Mouse (Mus musculus): ENCODE results near the gene Glo1. TPM values are rescaled to one million over a fixed set of nuclear protein-coding genes. Genes with fewer than 3 reads are reported as not detected.
A peak's percentile ranks its signal among the peaks of the same experiment; 100 is the strongest.

Gene Glo1
- total RNA-seq, 2 experiments from 2014 or later, result 131 to 145 TPM

DNA sequence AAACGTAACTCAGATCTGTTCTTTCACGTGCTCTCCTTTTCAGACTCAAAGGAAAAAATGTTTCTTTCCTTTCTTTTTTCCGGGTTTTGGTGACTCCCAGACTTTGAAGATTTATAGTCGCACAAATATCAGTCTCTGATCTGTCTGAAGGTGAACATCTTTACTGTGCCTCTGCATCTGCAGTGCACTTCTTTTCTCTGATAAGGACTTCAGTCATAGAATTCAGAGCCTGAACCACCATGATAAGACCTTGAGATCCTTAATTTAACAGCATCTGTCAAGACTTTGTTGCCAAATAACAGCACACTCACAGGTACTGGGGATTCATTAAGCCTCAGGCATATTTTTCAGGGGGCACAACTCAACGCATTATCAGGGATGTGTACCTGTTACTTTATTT lies 10.5 kb downstream of the Glo1 start:
- no peak for DNase-seq (ENCODE audit: low spot score in 2 of 2)

DNA sequence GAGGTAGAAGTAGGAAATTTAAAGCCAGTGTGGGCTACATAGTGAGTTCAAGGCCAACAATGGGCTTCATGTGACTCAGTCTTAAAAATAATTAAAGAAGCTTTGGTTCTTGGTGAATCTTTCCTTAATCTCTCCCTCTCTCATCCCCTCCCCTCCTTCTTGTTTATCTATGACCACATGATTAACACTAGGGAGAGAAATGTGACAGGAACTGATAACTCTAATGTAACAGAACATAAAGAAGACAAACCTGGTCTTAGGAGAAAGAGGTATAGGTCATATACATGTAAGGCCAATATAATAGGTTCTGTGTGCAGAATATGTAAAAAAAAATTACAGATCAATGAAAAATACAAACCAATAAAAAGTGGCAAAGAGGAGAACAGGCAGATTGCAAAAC lies 13.3 kb downstream of the Glo1 start:
- DNase-seq (ENCODE audit: low spot score in 2 of 2), result no peak

DNA sequence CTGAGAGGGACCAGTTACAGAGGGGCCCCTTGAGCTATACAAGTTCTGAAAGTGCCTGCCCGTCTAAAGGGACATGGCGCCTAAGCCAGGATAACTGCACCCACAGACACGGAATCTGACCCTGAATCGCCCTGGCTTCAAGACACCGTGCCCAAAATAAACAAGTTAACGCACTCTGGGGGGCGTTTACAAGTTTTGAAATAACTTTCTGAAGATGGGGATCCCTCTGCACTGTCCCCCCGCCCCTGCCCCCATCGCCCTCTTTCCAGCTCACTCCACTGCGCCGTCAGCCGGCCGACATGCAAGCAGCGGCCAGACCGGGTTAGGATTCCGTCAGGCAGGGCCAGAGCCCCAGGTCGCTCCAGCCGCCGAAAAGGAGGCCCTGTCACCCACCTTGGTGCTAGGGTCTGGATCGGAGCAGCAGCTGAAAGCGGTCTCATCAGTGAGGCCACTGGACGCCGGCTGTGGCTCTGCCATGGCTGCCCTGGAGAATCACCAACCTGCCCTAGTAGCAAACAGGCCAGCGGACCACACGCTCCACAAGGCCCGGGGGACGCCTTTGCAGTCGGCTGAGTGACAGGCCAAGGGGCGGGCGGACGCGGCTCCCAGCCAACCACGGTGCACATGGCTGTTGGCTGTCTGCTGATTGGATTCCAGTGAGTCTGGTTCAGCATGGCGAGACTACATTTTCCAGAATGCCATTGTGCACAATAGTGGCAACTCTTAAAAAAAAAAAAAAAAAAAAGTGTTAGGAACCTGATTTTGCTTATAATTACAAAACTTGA lies 14.4 kb downstream of the Glo1 start:
- peak; percentile 99 to 100 for DNase-seq (ENCODE audit: low spot score in 2 of 2)

DNA sequence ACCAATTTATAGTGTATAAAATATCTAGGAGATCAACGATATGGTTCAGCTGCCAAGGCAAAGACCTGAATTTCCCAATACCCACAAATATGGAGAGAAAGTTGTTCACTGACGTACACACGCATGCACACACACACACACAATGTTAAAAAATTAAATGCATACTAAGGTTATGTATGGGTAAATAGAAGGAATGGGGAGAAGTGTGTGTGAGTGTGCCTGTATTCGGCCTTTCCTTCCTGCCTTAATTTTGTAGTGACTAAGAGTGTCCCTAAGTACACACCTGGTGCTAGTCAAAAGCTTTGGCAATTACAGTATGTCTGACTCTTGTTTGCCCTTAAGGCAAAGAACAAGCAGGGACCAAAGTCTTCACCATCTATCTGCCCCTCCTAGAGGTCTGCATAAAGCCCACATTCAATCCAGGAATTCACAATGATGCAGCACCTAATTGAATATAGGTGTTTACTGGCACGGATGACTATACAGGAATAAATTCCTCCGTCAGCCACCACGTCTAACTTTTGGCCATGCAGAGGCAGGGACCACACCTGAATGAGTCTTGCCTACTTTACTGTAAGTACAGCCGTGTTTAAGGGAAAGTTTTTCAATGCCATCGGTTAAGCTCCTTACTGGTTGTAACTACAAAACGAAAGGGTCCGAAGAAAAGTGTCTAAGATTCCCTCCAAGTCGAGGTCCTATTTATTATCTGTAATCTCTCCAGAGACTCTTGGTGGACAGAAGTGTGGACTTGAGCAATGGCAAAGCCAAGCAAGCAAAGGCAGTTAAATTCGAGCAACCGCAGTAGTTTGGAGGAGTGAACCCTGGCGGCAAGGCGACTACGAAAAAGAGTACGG lies 15.2 kb downstream of the Glo1 start:
- DNase-seq (ENCODE audit: low spot score in 2 of 2), result no peak

DNA sequence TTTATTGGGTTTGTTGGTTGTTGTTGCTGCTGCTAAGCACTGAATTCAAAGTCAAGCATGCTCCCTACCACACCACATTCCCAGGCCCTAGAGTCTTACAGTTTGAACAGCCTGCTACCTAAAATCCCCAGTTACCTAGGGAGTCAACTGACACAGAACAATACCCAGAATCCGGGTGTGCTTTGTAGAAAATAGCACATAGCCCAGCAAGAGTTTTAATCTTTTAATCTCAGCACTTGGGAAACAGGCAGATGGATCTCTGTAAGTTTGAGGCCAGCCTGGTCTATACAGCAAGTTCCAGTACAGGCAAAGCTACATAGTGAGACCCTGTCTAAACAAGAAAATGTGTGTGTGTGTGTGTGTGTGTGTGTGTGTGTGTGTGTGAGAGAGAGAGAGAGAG lies 15.9 kb downstream of the Glo1 start:
- DNase-seq (ENCODE audit: low spot score in 2 of 2), result no peak

DNA sequence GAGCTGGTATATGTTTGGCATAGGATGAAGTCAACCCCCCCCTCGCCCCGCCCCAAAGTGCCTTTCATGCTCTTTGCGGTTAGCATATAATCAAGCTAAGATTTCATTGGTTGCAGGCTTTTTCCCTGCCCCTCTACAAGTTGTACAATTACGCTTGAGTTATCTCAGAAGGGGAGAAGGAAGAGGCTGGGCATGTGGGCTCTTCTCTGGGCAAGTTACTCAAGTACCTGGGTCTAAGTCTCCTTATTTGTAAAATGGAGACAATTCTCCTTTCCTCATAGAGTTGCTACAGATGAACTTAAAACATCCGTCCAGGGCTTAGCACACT lies 16.7 kb downstream of the Glo1 start:
- no peak for DNase-seq (ENCODE audit: low spot score in 2 of 2)

DNA sequence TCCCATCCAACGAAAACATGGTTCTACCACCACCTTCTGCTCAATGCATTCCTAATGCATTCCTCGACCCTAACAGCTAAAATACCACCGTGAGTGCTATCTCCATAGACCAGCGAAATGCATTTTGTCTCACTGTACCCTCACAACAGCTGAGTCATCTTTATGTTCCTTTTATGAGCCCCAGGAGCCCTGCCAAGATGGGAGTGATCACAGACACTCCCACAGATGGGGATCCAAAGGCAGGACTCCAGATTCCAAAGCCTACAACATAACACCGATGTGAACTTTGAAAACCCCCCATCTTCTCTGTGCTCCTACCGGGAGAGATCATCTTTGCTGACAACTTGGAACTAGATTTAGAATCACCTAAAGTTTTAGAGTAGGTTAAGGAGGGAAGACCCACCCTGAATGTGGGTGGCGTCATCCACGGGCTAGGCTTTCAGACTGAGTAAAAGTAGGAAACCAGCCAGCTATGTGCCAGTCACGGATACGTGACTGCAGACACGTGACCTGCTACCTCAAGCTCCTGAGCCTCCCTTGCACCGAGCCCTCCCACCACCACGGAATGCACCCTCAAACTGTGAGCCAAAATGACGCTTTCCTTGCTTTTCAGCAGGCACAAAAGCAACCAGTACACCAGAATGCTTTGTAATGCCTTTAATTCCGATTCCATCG lies 17.2 kb downstream of the Glo1 start:
- no peak for DNase-seq (ENCODE audit: low spot score in 2 of 2)

DNA sequence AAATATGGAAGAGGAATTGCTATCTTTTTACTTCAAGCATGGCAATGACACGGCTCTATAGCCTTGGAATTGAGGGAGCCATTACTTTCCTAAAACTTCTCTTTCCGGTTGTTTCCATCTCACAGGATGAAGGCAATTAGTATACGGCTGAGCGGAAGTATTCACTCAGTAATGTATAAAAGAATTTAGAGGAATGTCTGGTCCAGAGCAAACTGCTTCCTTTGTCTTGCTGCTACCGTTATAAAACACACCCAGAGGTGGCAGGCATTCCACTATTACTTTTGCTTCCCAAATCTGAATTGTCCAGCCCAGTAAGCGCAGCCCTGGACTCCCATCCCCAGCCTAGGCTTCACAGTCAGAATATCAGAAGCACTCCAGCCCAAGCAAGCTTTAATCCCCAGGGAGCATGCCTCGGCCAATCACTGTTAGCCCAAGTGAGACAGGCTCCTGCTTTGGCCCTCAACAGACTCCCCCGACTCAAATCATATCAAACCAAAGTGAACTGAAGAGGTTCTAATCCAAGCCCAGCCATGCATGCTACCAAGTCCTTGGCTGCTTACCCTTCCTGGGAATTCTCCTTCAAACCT lies 18.7 kb downstream of the Glo1 start:
- no peak for DNase-seq (ENCODE audit: low spot score in 2 of 2)

DNA sequence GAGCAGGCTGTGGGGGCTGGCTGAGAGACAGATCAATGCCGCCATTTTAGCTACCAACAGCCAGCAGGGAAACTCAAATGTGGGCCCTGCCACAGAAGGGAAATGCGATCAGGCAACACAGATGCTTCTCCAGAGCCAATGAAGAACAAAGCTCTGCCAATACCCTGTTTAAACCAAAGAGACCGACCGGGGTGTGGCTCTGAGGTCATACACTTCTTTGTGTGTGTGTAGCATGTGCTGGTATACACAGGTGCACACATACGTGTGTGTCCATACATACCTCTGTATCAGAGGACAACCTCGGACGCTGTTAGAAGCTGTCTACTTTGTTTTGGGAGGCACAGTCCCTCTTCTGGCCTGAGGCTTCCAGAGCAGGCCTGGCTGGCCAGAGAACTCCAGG lies 19.3 kb downstream of the Glo1 start:
- no peak for DNase-seq (ENCODE audit: low spot score in 2 of 2)

DNA sequence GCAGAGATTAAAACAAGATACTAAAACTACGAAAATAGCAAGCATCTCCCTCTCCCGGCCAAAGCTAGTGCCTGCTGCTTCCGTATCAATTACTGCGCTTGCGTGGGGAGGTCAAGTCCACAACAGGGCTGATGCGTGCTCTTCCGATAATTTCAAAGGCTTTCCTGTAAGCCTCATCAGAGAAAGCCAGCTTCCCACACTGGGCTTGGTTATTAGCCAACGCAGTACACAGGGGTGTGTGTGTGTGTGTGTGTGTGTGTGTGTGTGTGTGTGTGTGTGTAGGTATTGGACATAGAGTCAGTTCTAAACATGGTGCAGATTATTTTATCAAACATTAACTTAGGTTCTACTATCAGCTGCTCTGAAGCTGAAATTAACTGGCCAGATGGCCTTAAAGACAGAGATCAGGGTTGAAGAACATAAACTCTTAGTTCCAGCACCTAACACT lies 20.0 kb downstream of the Glo1 start:
- DNase-seq (ENCODE audit: low spot score in 2 of 2), result no peak

DNA sequence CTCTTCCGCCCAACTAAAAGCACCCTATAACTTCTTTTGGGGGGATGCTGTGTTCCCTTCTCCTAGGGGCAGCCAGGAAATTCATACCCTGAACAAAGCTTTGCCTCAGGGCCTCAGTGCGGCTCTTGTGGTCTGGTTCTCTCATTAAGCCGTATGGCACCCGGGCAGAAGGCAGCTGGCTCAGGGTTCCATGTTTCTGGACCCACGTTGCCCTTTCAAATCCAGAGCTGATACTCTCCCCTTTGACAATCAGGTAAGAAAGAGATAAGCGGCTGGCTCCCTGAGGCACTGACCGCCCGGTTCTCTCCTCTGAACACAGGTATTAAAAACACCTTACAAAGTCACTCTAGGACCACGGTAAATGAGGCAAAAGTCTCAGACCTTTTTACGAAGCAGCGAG lies 20.5 kb downstream of the Glo1 start:
- DNase-seq (ENCODE audit: low spot score in 2 of 2), result no peak

DNA sequence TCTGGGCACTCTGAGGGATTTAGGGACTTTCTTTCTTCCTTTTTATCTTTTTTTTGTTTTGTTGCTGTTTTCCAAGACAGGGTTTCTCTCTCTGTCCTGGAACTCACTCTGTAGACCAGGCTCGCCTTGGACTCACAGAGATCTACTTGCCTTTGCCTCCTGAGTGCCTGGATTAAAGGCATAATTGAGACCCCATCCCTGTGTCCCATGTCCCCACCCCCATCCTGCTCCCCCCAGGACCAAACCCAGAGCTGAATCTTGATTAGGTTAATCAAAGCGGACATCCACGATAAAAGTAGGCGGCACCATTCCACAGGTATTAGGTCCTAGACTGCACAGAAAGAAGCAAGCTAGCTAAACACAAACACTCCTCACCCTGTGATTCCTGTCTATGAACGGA lies 21.7 kb downstream of the Glo1 start:
- no peak for DNase-seq (ENCODE audit: low spot score in 2 of 2)

DNA sequence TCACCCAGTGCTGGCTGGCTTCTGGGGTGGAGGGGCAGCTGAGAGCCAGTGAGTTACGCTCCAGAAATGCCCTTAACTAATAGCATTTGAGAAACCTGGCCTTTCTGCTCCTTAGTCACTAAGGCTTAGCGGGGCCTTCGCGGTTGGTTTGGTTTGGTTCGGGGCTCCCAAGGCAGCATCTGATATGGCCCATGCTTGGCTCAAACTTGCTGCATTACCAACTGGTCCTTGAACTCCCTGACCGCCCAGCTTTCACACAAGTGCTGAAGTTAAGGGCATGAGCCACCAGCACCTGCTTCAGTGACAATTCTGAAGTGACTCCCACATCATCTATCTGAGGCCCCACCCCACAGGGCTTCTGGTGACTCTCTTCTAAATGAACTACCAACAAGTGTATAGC lies 22.4 kb downstream of the Glo1 start:
- no peak for DNase-seq (ENCODE audit: low spot score in 2 of 2)

DNA sequence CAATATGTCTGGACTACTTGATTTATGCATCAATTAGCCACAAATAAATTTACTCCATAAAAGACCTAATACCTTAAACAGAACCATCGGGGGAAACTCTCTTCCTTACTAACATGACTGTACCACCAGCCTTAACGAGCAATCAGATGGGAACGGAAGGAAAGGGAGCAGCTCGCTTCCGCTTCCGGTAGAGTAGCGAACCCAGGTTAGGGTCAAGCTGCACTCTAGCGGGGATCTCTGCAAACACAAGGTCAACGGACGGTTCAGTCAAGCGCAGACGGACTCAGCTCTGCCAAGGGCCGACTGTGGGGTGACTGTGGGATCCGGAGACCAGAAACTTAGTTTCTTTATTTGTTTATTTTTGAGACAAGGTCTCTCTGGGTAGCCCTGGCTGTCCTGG lies 24.5 kb downstream of the Glo1 start:
- no peak for DNase-seq (ENCODE audit: low spot score in 2 of 2)

DNA sequence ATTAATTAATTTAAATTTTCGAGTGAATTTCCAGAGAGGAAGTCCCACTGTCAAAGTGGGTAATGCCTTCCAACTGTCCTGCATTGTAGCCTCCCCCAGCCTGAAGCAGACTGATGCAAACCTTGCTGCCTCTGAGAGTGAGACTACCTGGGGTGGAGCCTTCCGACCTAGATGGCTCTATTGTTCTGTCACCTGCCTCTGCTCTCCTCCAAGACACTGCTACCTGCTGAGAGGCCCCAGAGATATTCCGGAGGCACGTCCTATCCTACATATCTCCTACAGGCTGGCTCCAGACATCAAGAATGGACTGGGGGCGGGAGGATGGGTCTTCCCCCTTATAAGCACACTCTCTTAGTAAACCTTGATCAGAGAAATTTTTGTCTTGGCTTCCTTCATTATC lies 28.4 kb downstream of the Glo1 start:
- no peak for DNase-seq (ENCODE audit: low spot score in 2 of 2)

DNA sequence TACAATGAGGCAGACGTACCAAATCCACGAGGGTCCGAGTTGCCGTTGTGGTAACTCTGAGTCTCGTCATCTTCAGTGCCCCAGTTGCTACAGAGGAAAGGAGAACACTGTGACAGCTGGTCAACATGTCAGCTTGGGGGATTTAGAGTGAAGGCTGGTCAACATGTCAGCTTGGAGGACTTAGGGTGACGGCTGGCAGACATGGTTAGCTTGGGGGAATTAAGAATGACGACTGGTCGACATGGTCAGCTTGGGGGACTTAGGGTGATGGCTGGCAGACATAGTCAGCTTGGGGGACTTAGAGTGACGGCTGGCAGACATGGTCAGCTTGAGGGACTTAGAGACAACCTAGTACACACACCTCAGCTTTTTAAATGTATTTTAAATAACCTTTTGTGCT lies 28.9 kb downstream of the Glo1 start:
- DNase-seq (ENCODE audit: low spot score in 2 of 2), result no peak

DNA sequence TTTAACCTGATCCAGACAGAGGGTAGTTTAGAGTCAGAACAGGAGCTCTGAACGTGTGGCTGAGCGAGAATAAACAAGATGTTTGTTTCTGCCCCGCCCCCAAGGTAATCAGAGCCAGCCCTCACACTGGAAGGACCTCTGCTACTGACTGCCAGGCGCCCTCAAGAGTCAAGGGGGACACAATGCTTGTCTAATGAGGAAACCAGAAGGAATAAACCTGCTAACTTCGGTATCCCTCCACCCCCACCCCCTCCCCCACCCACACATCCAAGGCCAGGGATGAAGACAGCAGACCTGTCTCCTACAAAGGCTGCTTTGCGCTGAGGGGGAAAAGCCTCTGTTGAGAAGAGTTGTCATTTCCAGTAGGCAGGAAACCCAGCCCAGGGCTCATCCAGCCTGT lies 31.8 kb downstream of the Glo1 start:
- DNase-seq (ENCODE audit: low spot score in 2 of 2), result no peak

DNA sequence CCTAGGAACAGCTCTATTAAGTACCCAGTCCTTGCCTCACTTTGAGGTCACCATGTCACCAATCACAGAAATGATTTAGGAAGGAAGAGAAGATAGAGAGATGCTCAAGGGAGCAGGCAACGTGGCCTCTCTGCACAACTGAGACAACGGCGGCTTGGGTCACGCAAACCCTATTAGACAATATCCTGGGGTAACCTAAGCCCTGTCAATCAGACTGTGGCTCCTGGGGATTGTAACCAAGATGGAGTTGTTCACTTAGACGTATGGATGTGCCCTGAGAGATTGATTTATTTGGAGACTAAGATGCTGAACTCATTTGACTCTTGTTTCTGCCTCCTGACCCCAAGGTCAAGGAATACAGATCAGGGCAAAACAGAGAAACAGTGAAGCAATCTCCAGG lies 32.3 kb downstream of the Glo1 start:
- DNase-seq (ENCODE audit: low spot score in 2 of 2), result no peak

DNA sequence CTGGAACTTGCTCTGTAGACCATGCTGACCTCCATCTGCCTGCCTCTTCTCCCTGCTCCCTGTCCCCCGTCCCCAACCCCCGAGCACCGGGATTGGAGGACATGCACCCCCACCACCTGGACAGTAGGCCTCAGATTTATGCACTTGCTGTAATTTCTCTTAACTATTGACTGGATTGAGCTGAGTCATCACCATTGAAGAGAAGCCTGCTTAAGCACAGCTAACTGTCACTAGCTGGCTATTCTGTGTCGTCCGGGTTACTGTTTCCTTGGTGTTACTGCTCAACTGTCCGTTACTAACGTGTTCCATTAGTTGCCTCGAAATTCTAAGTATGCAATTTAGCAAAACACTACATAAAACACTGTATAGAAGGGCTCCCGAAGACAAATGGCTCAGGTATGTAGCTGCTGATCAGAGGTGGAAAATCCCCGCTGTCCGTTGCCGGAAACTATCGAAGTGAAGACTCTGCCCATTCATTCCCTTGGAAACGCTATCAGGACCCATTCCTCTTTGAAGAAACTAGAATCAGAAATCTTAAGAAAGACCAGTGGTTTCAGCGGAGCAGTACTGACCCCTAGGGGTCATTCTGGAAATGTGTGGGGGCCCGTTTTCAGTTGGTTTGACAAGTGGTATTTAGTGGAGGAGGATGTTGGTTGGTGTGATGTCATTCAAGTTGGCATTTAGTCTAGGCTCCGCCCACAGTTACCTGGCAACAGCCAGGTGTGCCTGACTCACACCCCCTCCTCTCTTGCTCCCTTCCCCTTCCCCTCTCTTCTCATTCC lies 36.1 kb downstream of the Glo1 start:
- peak; percentile 47 to 53 for DNase-seq (ENCODE audit: low spot score in 2 of 2)

DNA sequence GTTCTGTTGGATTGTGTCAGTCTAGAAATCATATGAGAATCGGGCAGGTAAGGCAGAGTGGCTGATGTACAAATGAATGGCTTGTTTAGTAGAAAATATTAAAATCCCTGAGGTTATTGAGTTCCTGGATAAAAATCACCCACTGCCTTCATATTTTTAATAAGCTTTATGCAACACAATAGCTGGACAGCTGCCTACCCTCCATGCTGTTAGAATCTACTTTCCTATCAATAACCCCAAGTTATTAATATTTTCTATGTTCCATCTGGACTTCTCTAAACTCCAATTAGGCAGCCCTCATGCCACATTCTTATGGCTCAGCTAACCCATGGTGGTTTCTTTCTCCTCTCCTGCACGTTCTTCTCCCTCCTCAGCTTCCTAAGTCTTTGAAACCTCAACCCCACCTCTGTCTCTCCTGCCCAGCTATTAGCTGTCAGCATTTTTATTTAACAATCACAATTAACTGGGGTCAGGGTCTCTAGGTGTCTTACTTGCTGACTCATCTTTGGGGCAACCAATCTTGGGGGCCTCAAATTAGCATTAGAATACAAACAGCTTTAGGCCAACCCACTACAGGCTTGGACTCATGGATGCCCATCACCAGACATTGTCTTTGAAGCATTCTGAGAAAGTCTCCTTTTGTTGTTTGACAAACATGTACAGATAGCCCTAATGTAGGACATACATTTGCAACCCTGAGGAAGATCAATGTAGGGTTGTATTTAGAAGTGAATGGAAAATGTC lies 43.2 kb downstream of the Glo1 start:
- DNase-seq (ENCODE audit: low spot score in 2 of 2), result no peak
